Mouse (Mus musculus) thymus, adult 2 months (tissue): ENCODE data around the gene Cldn2. TPM values are rescaled to one million over a fixed set of nuclear protein-coding genes. Genes with fewer than 3 reads are reported as not detected.

Source experiments
- DNase-seq: peaks from one replicate; pipeline ENCODE4 v3.0.0; 2021
- H3K27ac ChIP-seq: fragments of 200-500 bp; 2 replicates; pipeline ENCODE4 v1.5.1; 2012; ENCODE audit warnings: low read length, control low read depth; ENCODE audit not compliant: control insufficient read depth, insufficient read depth
- H3K27me3 ChIP-seq: fragments of 200-500 bp; 2 replicates; pipeline ENCODE4 v1.6.1; 2012; ENCODE audit warnings: mild to moderate bottlenecking, low read length, moderate library complexity, mixed read lengths; ENCODE audit not compliant: control insufficient read depth, insufficient read depth
- H3K36me3 ChIP-seq: fragments of 200-500 bp; 2 replicates; pipeline ENCODE4 v1.6.1; 2012; ENCODE audit warnings: mild to moderate bottlenecking, low read length, moderate library complexity; ENCODE audit not compliant: control insufficient read depth, insufficient read depth
- H3K4me1 ChIP-seq: fragments of 200-500 bp; replicated peaks from 2 replicates; pipeline ENCODE4 v1.6.1; 2012; ENCODE audit warnings: low read length; ENCODE audit not compliant: control insufficient read depth, insufficient read depth
- H3K4me3 ChIP-seq: fragments of 200-500 bp; 2 replicates; pipeline ENCODE4 v1.5.1; 2012; ENCODE audit warnings: mild to moderate bottlenecking, low read length, control low read depth, moderate library complexity; ENCODE audit not compliant: control insufficient read depth, insufficient read depth
- CTCF ChIP-seq: fragments of 200-500 bp; IDR thresholded peaks from 2 replicates; pipeline ENCODE4 v1.5.1; 2012; ENCODE audit warnings: mild to moderate bottlenecking, control low read depth, low read length, moderate library complexity, borderline replicate concordance; ENCODE audit not compliant: control insufficient read depth, poor library complexity, insufficient read depth; ENCODE audit errors: extremely low read depth
- POLR2A ChIP-seq: fragments of 200-500 bp; IDR thresholded peaks from 2 replicates; pipeline ENCODE4 v1.6.1; 2012; ENCODE audit warnings: mild to moderate bottlenecking, low read length, control low read depth, moderate library complexity; ENCODE audit not compliant: control insufficient read depth, poor library complexity, insufficient read depth; ENCODE audit errors: extremely low read depth
- WGBS: fragments of 180-500 bp; shearing (Covaris S2); methylation state at CpG from one replicate; pipeline ENCODE4 v1.1.7; 2018; 5-methylcytosine and 5-hydroxymethylcytosine counted together
- polyA plus RNA-seq: library from polyadenylated mRNA; depleted of rRNA; stranded (reverse); fragments of >200 nt; gene quantifications from 2 replicates; pipeline ENCODE4 v1.2.3, GENCODE M21; 2012

Cldn2 gene
- polyA plus RNA-seq, 1 experiment, result 0.28 TPM

DNA sequence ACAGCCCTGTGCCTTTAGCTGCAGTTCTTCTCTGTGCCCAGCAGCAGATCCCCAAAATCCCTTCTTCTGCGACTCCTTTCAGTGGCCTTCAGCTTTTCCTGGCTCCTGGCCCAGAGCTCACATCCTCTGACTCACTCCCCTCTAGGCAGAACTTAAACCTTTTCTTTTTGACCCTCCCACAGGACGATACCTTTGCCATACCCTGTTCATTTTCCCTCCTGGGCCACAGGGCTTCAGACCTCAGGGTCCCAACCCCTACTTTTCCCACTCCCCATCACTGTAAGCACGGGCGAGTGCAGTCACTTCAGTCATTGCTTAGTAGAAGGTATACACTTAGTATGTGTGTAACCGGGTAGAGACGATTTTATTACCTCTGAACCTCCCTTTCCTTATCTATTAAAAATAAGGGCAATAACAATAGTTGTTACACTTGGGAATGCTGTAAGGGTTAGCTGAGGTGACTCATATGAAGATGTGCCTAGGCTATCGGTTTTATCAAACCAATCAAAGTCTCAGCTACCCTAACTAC lies 25.5 kb upstream of the Cldn2 start:
- no peak for DNase-seq
- no peaks in the 10 kb centered on the region for H3K27me3 ChIP-seq
- no peaks in the 10 kb centered on the region for H3K36me3 ChIP-seq
- H3K27ac ChIP-seq, result no peak overlapping the region
- WGBS, result 86% methylated on average over 7 of the region's 7 CpGs
- H3K4me3 ChIP-seq, result no peak overlapping the region
- TF ChIP-seq POLR2A (no peak), CTCF (no peak)
- H3K4me1 ChIP-seq, result no peaks in the 10 kb centered on the region

GRCm38 (mm10) chrX:139777357-139777756 lies 23.3 kb upstream of the Cldn2 start:
- DNase-seq, result no peak
- WGBS, result 86% methylated on average over 4 of the region's 4 CpGs
- no peak for TF ChIP-seq CTCF
- TF ChIP-seq POLR2A, result no peak
- H3K36me3 ChIP-seq, result no peaks in the 10 kb centered on the region
- no peak overlapping the region for H3K4me3 ChIP-seq
- H3K27me3 ChIP-seq, result no peaks in the 10 kb centered on the region
- no peaks in the 10 kb centered on the region for H3K4me1 ChIP-seq
- no peak overlapping the region for H3K27ac ChIP-seq

GRCm38 (mm10) chrX:139778886-139779285 lies 21.7 kb upstream of the Cldn2 start:
- no peak for DNase-seq
- Histone ChIP-seq H3K4me1 (no peaks in the 10 kb centered on the region), H3K36me3 (no peaks in the 10 kb centered on the region), H3K27ac (no peak overlapping the region), H3K27me3 (no peaks in the 10 kb centered on the region), H3K4me3 (no peak overlapping the region)
- TF ChIP-seq CTCF (no peak), POLR2A (no peak)
- WGBS, result 91% methylated on average over 1 of the region's 1 CpGs

DNA sequence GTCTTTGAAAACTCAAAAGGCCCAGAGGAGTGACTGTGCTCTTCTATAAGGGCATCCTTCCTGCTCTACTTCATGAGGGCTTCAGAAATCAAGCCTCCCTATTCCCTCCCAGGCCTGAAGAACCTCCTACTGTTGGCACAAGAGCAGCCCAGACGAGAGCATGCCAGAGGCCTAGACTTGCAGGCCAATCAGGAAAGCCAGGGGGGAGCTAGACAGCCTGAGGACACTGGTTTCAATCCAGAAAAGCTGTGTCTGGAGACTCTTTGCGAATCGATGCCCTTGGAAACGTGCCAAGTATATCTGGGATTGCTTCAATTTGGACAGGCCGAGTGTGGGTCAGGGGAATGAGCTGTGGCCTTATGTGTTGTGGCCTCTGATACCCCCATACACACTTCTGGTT lies 21.2 kb upstream of the Cldn2 start:
- TF ChIP-seq CTCF (no peak), POLR2A (no peak)
- Histone ChIP-seq H3K36me3 (no peaks in the 10 kb centered on the region), H3K27me3 (no peaks in the 10 kb centered on the region), H3K4me1 (no peaks in the 10 kb centered on the region), H3K4me3 (no peak overlapping the region), H3K27ac (no peak overlapping the region)
- 85% methylated on average over 5 of the region's 5 CpGs for WGBS
- no peak for DNase-seq

GRCm38 (mm10) chrX:139780988-139781387 lies 19.6 kb upstream of the Cldn2 start:
- H3K4me1 ChIP-seq, result no peaks in the 10 kb centered on the region
- H3K36me3 ChIP-seq, result no peaks in the 10 kb centered on the region
- H3K27me3 ChIP-seq, result no peaks in the 10 kb centered on the region
- 89% methylated on average over 3 of the region's 3 CpGs for WGBS
- no peak overlapping the region for H3K27ac ChIP-seq
- no peak for DNase-seq
- TF ChIP-seq POLR2A, result no peak
- TF ChIP-seq CTCF, result no peak
- no peak overlapping the region for H3K4me3 ChIP-seq

DNA sequence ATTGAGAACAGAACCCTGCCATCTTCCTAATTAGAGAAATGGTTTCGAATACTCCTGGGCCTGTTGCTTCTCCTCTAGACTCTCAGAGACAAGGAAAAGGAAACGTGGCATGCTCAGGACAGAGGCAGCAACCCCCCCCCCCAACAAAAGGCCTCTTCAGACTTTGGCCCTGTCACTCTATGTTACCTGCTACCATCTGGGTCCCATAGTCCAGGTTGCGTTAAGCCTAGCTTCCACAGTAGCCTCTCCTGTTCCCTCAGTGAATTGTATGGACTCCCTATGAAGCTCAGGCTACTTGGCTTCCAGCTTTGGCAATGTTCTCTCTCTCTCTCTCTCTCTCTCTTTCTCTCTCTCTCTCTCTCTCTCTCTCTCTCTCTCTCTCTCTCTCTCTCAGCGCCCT lies 19.1 kb upstream of the Cldn2 start:
- Histone ChIP-seq H3K4me1 (no peaks in the 10 kb centered on the region), H3K27ac (no peak overlapping the region), H3K4me3 (no peak overlapping the region), H3K27me3 (no peaks in the 10 kb centered on the region), H3K36me3 (no peaks in the 10 kb centered on the region)
- TF ChIP-seq POLR2A (no peak), CTCF (no peak)
- 96% methylated on average over 4 of the region's 4 CpGs for WGBS
- DNase-seq, result no peak
